ENCODE assay signal across 22 mouse cellular contexts in the genomic region with DNA sequence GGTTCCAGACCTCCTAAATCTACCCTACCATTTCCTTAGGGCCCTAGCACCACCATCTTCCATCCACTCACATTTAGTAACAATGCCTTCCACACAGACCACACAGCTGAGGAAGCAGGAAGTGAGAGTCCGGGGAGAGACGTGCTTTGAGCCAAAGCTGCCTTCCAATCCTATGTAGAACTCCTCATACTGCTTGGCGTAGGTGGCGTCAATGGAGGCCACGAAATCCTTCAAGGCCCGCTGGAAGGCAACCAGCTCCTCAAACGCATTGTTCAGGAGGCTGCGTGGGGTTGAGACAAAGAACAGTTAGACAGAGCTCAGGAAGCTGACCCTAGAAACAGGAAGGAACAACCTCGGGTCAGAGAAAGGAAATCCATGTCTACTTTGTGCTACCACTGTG. TPM values are rescaled to one million over a fixed set of nuclear protein-coding genes. Genes with fewer than 3 reads are reported as not detected.
A peak's percentile ranks its signal among the peaks of the same experiment; 100 is the strongest.
DNase-seq lines count a peak whose midpoint lies in the region; ATAC-seq and TF ChIP-seq lines count a peak whose summit lies in the region.
"Had no signal": no experiment of that assay in that cellular context is flagged by ENCODE, and none has a peak within 500 bp of the region (broad histone marks: within the 10 kb centered on the region; RNA-seq: fewer than 3 reads in every experiment).

No protein-coding gene starts in this region.

- peaks cover 64% of the 10 kb centered on the region for H3K36me3 ChIP-seq in forebrain, embryonic 10.5 days (replicated peaks)
- peaks cover 5% of the 10 kb centered on the region; the same call in 1 of the 2 replicates for H3K36me3 ChIP-seq in forebrain, embryonic 11.5 days (ENCODE audit: control insufficient read depth, insufficient read depth, low read length)
- H3K36me3 ChIP-seq in lung, postnatal 0 days (ENCODE audit: insufficient read depth, low read length): peaks cover 5% of the 10 kb centered on the region

- TF ChIP-seq CTCF in lung, postnatal 0 days (IDR thresholded peaks at IDR 0.05): no peak

- no peak overlapping the region for H3K27ac ChIP-seq in forebrain, embryonic 10.5 days
- no peak overlapping the region; the same call in 1 of the 2 replicates for H3K27ac ChIP-seq in forebrain, embryonic 11.5 days (ENCODE audit: low read depth, low read length)
- 0 out of 2 replicates have a peak overlapping the region, but pooled peaks have one; percentile 14 for H3K27ac ChIP-seq in lung, postnatal 0 days (ENCODE audit: low read length)
- H3K27ac ChIP-seq: hindbrain, postnatal 0 days; limb, embryonic 15.5 days; stomach, embryonic 15.5 days had no signal

- no peaks in the 10 kb centered on the region for H3K9me3 ChIP-seq in forebrain, embryonic 10.5 days
- no peaks in the 10 kb centered on the region for H3K9me3 ChIP-seq in forebrain, embryonic 11.5 days (ENCODE audit: control insufficient read depth, low read length)
- H3K9me3 ChIP-seq in lung, postnatal 0 days (ENCODE audit: low read length): no peaks in the 10 kb centered on the region
- H3K9me3 ChIP-seq: limb, embryonic 15.5 days; megakaryocyte, embryonic 14.5 days; stomach, embryonic 15.5 days had no signal

- 90% methylated on average over 9 of the region's 9 CpGs for WGBS in forebrain, embryonic 10.5 days
- WGBS in forebrain, embryonic 11.5 days: 87% methylated on average over 9 of the region's 9 CpGs
- 63% methylated on average over 9 of the region's 9 CpGs for WGBS in lung, postnatal 0 days

- no peak overlapping the region for H3K9ac ChIP-seq in forebrain, embryonic 11.5 days (ENCODE audit: low read length)
- no peak overlapping the region for H3K9ac ChIP-seq in lung, postnatal 0 days (replicated peaks; ENCODE audit: low read depth)
- H3K9ac ChIP-seq: forebrain, postnatal 0 days; limb, embryonic 15.5 days; stomach, embryonic 15.5 days had no signal

- no peak for DNase-seq in forebrain, embryonic 10.5 days (ENCODE audit: extremely low spot score, low spot score)
- no peak for DNase-seq in forebrain, embryonic 11.5 days (ENCODE audit: low spot score)
- peak; percentile 27 for DNase-seq in kidney, postnatal 14 days
- no peak for DNase-seq in kidney, adult 8-10 months
- no peak for DNase-seq in lung, postnatal 0 days (ENCODE audit: low spot score)
- no peak for DNase-seq in lung, postnatal 14 days
- DNase-seq in left cerebral cortex, adult 8-10 months (ENCODE audit: low spot score in 2 of 2): no peak
- DNase-seq: adrenal gland, adult 8-10 months; cerebellum, adult 18-20 months; cerebellum, postnatal 36 days; forebrain, postnatal 0 days; spleen, adult 18-20 months; thymus, adult 2 months had no signal

- 0 out of 2 replicates have a peak overlapping the region, but pooled peaks have one; percentile 83 for H3K4me3 ChIP-seq in forebrain, embryonic 10.5 days
- no peak overlapping the region for H3K4me3 ChIP-seq in forebrain, embryonic 11.5 days (ENCODE audit: low read depth, low read length)
- no peak overlapping the region for H3K4me3 ChIP-seq in lung, postnatal 0 days (ENCODE audit: low read depth, low read length)
- H3K4me3 ChIP-seq: limb, embryonic 15.5 days; megakaryocyte, embryonic 14.5 days; stomach, embryonic 15.5 days had no signal

- H3K4me2 ChIP-seq in forebrain, embryonic 11.5 days (ENCODE audit: low read depth, low read length, severe bottlenecking): no peak overlapping the region
- H3K4me2 ChIP-seq in lung, postnatal 0 days (replicated peaks; ENCODE audit: low read depth, low read length): no peak overlapping the region
- H3K4me2 ChIP-seq: limb, embryonic 15.5 days; stomach, embryonic 15.5 days had no signal

- H3K27me3 ChIP-seq in forebrain, embryonic 10.5 days (ENCODE audit: poor library complexity, severe bottlenecking): no peaks in the 10 kb centered on the region
- H3K27me3 ChIP-seq in forebrain, embryonic 11.5 days (ENCODE audit: control insufficient read depth, insufficient read depth, low read length): no peaks in the 10 kb centered on the region
- H3K27me3 ChIP-seq in lung, postnatal 0 days (replicated peaks; ENCODE audit: insufficient read depth, low read length): no peaks in the 10 kb centered on the region
- H3K27me3 ChIP-seq: limb, embryonic 15.5 days; megakaryocyte, embryonic 14.5 days; stomach, embryonic 15.5 days had no signal

- ATAC-seq in forebrain, embryonic 11.5 days (replicated peaks; ENCODE audit: low FRiP score): no peak
- no peak for ATAC-seq in lung, postnatal 0 days
- peak; percentile 49 for ATAC-seq in megakaryocyte, adult 5-6 weeks (ENCODE audit: poor library complexity, severe bottlenecking)
- ATAC-seq: forebrain, postnatal 0 days; hindbrain, postnatal 0 days had no signal

- TF ChIP-seq EP300 in lung, postnatal 0 days (IDR thresholded peaks at IDR 0.05): no peak

- peaks cover 15% of the 10 kb centered on the region for H3K4me1 ChIP-seq in forebrain, embryonic 10.5 days
- no peaks in the 10 kb centered on the region for H3K4me1 ChIP-seq in forebrain, embryonic 11.5 days (replicated peaks; ENCODE audit: control insufficient read depth, insufficient read depth, low read length)
- H3K4me1 ChIP-seq in lung, postnatal 0 days (ENCODE audit: insufficient read depth, low read depth, low read length): no peaks in the 10 kb centered on the region

RNA-seq across cellular contexts. Expression of gene Mcm3, which starts 2.9 kb away (rescaled TPM):
- 310 and 324 TPM in 2 replicates for polyA plus RNA-seq in forebrain, embryonic 10.5 days (2016; fragmentation: Nextera tagmentation; extraction: Ambion mirVana)
- polyA plus RNA-seq in forebrain, embryonic 11.5 days (2014; fragmentation: Nextera tagmentation; extraction: Ambion mirVana): 234 and 261 TPM in 2 replicates
- polyA plus RNA-seq in lung, postnatal 0 days (2015; fragmentation: Nextera tagmentation; extraction: Ambion mirVana): 20.4 and 20.9 TPM in 2 replicates
- total RNA-seq in megakaryocyte, adult 5-6 weeks (2015): 317 and 364 TPM in 2 replicates
- total RNA-seq in megakaryocyte, adult 5-6 weeks (2017): 152 and 156 TPM in 2 replicates
- 1 to 10 TPM; 2.7 to 5.1 (median 4.4) TPM for total RNA-seq in left cerebral cortex, adult 8-10 months (2022)

RNA-seq across cellular contexts. Expression of gene Il17f, which starts 26.8 kb away (rescaled TPM):
- 0.16 and 0.17 TPM in 2 replicates for polyA plus RNA-seq in forebrain, embryonic 10.5 days (2016; fragmentation: Nextera tagmentation; extraction: Ambion mirVana)
- 0.43 and 0.51 TPM in 2 replicates for polyA plus RNA-seq in forebrain, embryonic 11.5 days (2014; fragmentation: Nextera tagmentation; extraction: Ambion mirVana)
- polyA plus RNA-seq in lung, postnatal 0 days (2015; fragmentation: Nextera tagmentation; extraction: Ambion mirVana): not detected in 2 replicates
- total RNA-seq in megakaryocyte, adult 5-6 weeks (2015): 0.40 and 1.8 TPM in 2 replicates
- not detected in 2 replicates for total RNA-seq in megakaryocyte, adult 5-6 weeks (2017)
- total RNA-seq in left cerebral cortex, adult 8-10 months (2022): under 1 TPM in 1 of 4 experiments, not detected in 3; 0.55 TPM
- total RNA-seq: adrenal gland, adult 8-10 months; forebrain, postnatal 0 days; gastrocnemius, adult 18-20 months; heart, adult 18-20 months; hematopoietic stem cell, adult 5-6 weeks; hindbrain, postnatal 0 days; left cerebral cortex, postnatal 14 days had no signal
- polyA plus RNA-seq: forebrain, postnatal 0 days had no signal

Comparison
In these comparisons a context has a peak if more than half of its experiments do, and no peak if none do; other contexts are left out.
1. RNA of gene Mcm3, which starts 2.9 kb away (polyA plus RNA-seq): 310 to 324 TPM in forebrain, embryonic 10.5 days and 234 to 261 TPM in forebrain, embryonic 11.5 days; 20.4 to 20.9 TPM in lung, postnatal 0 days; every median in the first group is over 10 times any median in the second.